Mouse (Mus musculus): ENCODE results near the gene Eif3l. TPM values are rescaled to one million over a fixed set of nuclear protein-coding genes. Genes with fewer than 3 reads are reported as not detected.

Gene Eif3l
- polyA plus RNA-seq, 1 experiment from 2014 or later = 165 TPM

GRCm38 (mm10) chr15:79051461-79052360 lies 23.3 kb upstream of the Eif3l start:
- peaks cover 8% of the 10 kb centered on the region; the same call in 1 of the 2 replicates for H3K4me1 ChIP-seq (replicated peaks)
- H3K27me3 ChIP-seq (replicated peaks) = no peaks in the 10 kb centered on the region; the same call in none of the 2 replicates
- no peak overlapping the region for H3K27ac ChIP-seq (ENCODE audit: poor library complexity, severe bottlenecking)
- H3K36me3 ChIP-seq = peaks cover 46% of the 10 kb centered on the region
- no peaks in the 10 kb centered on the region for H3K9me3 ChIP-seq (replicated peaks)
- H3K4me2 ChIP-seq = no peak overlapping the region
- 70% methylated on average over 13 of the region's 13 CpGs for WGBS
- ATAC-seq (ENCODE audit: insufficient number of reproducible peaks, low FRiP score) = no peak
- no peak overlapping the region for H3K4me3 ChIP-seq
- H3K9ac ChIP-seq = no peak overlapping the region

GRCm38 (mm10) chr15:79052366-79052765 lies 22.6 kb upstream of the Eif3l start:
- H3K36me3 ChIP-seq = peaks cover 53% of the 10 kb centered on the region
- no peak for ATAC-seq (ENCODE audit: insufficient number of reproducible peaks, low FRiP score)
- peaks cover 8% of the 10 kb centered on the region; the same call in 1 of the 2 replicates for H3K4me1 ChIP-seq (replicated peaks)
- H3K9ac ChIP-seq = no peak overlapping the region
- no peak overlapping the region for H3K4me3 ChIP-seq
- no peak overlapping the region for H3K27ac ChIP-seq (ENCODE audit: poor library complexity, severe bottlenecking)
- WGBS = 87% methylated on average over 2 of the region's 2 CpGs
- H3K27me3 ChIP-seq (replicated peaks) = no peaks in the 10 kb centered on the region; the same call in none of the 2 replicates
- H3K4me2 ChIP-seq = no peak overlapping the region
- no peaks in the 10 kb centered on the region for H3K9me3 ChIP-seq (replicated peaks)

GRCm38 (mm10) chr15:79056601-79057000 lies 18.4 kb upstream of the Eif3l start:
- 91% methylated on average over 7 of the region's 7 CpGs for WGBS
- Histone ChIP-seq H3K4me3 (no peak overlapping the region), H3K27ac (ENCODE audit: poor library complexity, severe bottlenecking) (no peak overlapping the region), H3K36me3 (peaks cover 90% of the 10 kb centered on the region), H3K4me2 (no peak overlapping the region), H3K9me3 (replicated peaks) (no peaks in the 10 kb centered on the region), H3K9ac (no peak overlapping the region), H3K4me1 (replicated peaks) (peaks cover 10% of the 10 kb centered on the region), H3K27me3 (replicated peaks) (no peaks in the 10 kb centered on the region)
- no peak for ATAC-seq (ENCODE audit: insufficient number of reproducible peaks, low FRiP score)

GRCm38 (mm10) chr15:79057850-79058249 lies 17.1 kb upstream of the Eif3l start:
- Histone ChIP-seq H3K9me3 (replicated peaks) (no peaks in the 10 kb centered on the region), H3K9ac (no peak overlapping the region), H3K4me3 (no peak overlapping the region), H3K4me2 (no peak overlapping the region), H3K27ac (ENCODE audit: poor library complexity, severe bottlenecking) (no peak overlapping the region), H3K36me3 (peaks cover 82% of the 10 kb centered on the region), H3K4me1 (replicated peaks) (peaks cover 12% of the 10 kb centered on the region), H3K27me3 (replicated peaks) (no peaks in the 10 kb centered on the region)
- 72% methylated on average over 6 of the region's 6 CpGs for WGBS
- ATAC-seq (ENCODE audit: insufficient number of reproducible peaks, low FRiP score) = no peak

- Histone ChIP-seq H3K4me3 (no peak overlapping the region), H3K36me3 (peaks cover 50% of the 10 kb centered on the region), H3K4me1 (replicated peaks) (peaks cover 24% of the 10 kb centered on the region), H3K9me3 (replicated peaks) (no peaks in the 10 kb centered on the region), H3K9ac (no peak overlapping the region), H3K4me2 (0 out of 2 replicates have a peak overlapping the region, but pooled peaks have one; percentile 1), H3K27ac (ENCODE audit: poor library complexity, severe bottlenecking) (no peak overlapping the region), H3K27me3 (replicated peaks) (no peaks in the 10 kb centered on the region)
- WGBS = 74% methylated on average over 14 of the region's 14 CpGs
- ATAC-seq (ENCODE audit: insufficient number of reproducible peaks, low FRiP score) = no peak
Measured at GRCm38 (mm10) chr15:79060887-79061565, 14.0 kb upstream of the Eif3l start.

- under 1% methylated on average over 80 of the region's 80 CpGs for WGBS
- peak within 1 kb of the TSS; percentile 86 for H3K9ac ChIP-seq
- peak; percentile 100 for ATAC-seq (ENCODE audit: insufficient number of reproducible peaks, low FRiP score)
Measured at GRCm38 (mm10) chr15:79062376-79063159, 12.4 kb upstream of the Eif3l start, which contains the start of gene Ankrd54. Gene Ankrd54 (minus strand): TSS chr15:79062893.

GRCm38 (mm10) chr15:79063160-79063740 lies 11.7 kb upstream of the Eif3l start:
- peaks cover 36% of the 10 kb centered on the region for H3K4me1 ChIP-seq (replicated peaks)
- H3K9ac ChIP-seq = no peak overlapping the region
- peak overlapping the region; percentile 39 for H3K4me3 ChIP-seq
- H3K27me3 ChIP-seq (replicated peaks) = no peaks in the 10 kb centered on the region
- WGBS = 9% methylated on average over 14 of the region's 14 CpGs
- no peaks in the 10 kb centered on the region for H3K9me3 ChIP-seq (replicated peaks)
- no peak overlapping the region for H3K27ac ChIP-seq (ENCODE audit: poor library complexity, severe bottlenecking)
- H3K36me3 ChIP-seq = peaks cover 28% of the 10 kb centered on the region
- ATAC-seq (ENCODE audit: insufficient number of reproducible peaks, low FRiP score) = no peak
- peak overlapping the region; percentile 68 for H3K4me2 ChIP-seq

More at GRCm38 (mm10) chr15:79062376-79063159, 12.4 kb upstream of the Eif3l start, which contains the start of gene Ankrd54:
- peaks cover 31% of the 10 kb centered on the region for H3K4me1 ChIP-seq (replicated peaks)
- peak within 1 kb of the TSS; percentile 95 for H3K4me3 ChIP-seq
- H3K4me2 ChIP-seq = peak within 1 kb of the TSS; percentile 85
- no peaks in the 10 kb centered on the region for H3K9me3 ChIP-seq (replicated peaks)
- H3K27ac ChIP-seq (ENCODE audit: poor library complexity, severe bottlenecking) = peak within 1 kb of the TSS; percentile 43
- no peaks in the 10 kb centered on the region for H3K27me3 ChIP-seq (replicated peaks)
- H3K36me3 ChIP-seq = peaks cover 35% of the 10 kb centered on the region

GRCm38 (mm10) chr15:79065086-79065770 lies 9.8 kb upstream of the Eif3l start:
- Histone ChIP-seq H3K36me3 (peaks cover 8% of the 10 kb centered on the region), H3K27me3 (replicated peaks) (no peaks in the 10 kb centered on the region), H3K9ac (no peak overlapping the region), H3K9me3 (replicated peaks) (no peaks in the 10 kb centered on the region), H3K4me2 (no peak overlapping the region), H3K4me1 (replicated peaks) (peaks cover 41% of the 10 kb centered on the region), H3K27ac (ENCODE audit: poor library complexity, severe bottlenecking) (no peak overlapping the region), H3K4me3 (no peak overlapping the region)
- 53% methylated on average over 8 of the region's 8 CpGs for WGBS
- no peak for ATAC-seq (ENCODE audit: insufficient number of reproducible peaks, low FRiP score)

- no peaks in the 10 kb centered on the region for H3K36me3 ChIP-seq
- WGBS = 75% methylated on average over 2 of the region's 2 CpGs
- H3K4me2 ChIP-seq = no peak overlapping the region
- H3K4me1 ChIP-seq (replicated peaks) = peaks cover 36% of the 10 kb centered on the region
- no peak for ATAC-seq (ENCODE audit: insufficient number of reproducible peaks, low FRiP score)
- no peak overlapping the region for H3K9ac ChIP-seq
- no peaks in the 10 kb centered on the region for H3K27me3 ChIP-seq (replicated peaks)
- no peak overlapping the region for H3K4me3 ChIP-seq
- H3K9me3 ChIP-seq (replicated peaks) = no peaks in the 10 kb centered on the region
- no peak overlapping the region for H3K27ac ChIP-seq (ENCODE audit: poor library complexity, severe bottlenecking)
Measured at GRCm38 (mm10) chr15:79066276-79066675, 8.7 kb upstream of the Eif3l start.

- H3K36me3 ChIP-seq = no peaks in the 10 kb centered on the region
- no peak overlapping the region for H3K4me3 ChIP-seq
- no peaks in the 10 kb centered on the region for H3K27me3 ChIP-seq (replicated peaks)
- peaks cover 29% of the 10 kb centered on the region for H3K4me1 ChIP-seq (replicated peaks)
- 24% methylated on average over 3 of the region's 3 CpGs for WGBS
- H3K9me3 ChIP-seq (replicated peaks) = no peaks in the 10 kb centered on the region
- H3K27ac ChIP-seq (ENCODE audit: poor library complexity, severe bottlenecking) = 0 out of 2 replicates have a peak overlapping the region, but pooled peaks have one; percentile 8
- ATAC-seq (ENCODE audit: insufficient number of reproducible peaks, low FRiP score) = no peak
- no peak overlapping the region for H3K9ac ChIP-seq
- H3K4me2 ChIP-seq = 0 out of 2 replicates have a peak overlapping the region, but pooled peaks have one; percentile 2
Measured at GRCm38 (mm10) chr15:79067631-79068030, 7.3 kb upstream of the Eif3l start.
